Mouse (Mus musculus): ENCODE data around the gene Carmil1. TPM values are rescaled to one million over a fixed set of nuclear protein-coding genes. Genes with fewer than 3 reads are reported as not detected.

Carmil1 gene
- polyA plus RNA-seq, 1 experiment from 2014 or later = 36.0 TPM

- no peak for ATAC-seq (ENCODE audit: low read depth)
- 88% methylated on average over 11 of the region's 11 CpGs for WGBS
- H3K9me3 ChIP-seq (ENCODE audit: control insufficient read depth, low read length) = no peaks in the 10 kb centered on the region
- no peaks in the 10 kb centered on the region for H3K27me3 ChIP-seq (ENCODE audit: control insufficient read depth, insufficient read depth, low read length)
- H3K36me3 ChIP-seq (ENCODE audit: control insufficient read depth, insufficient read depth, low read length) = no peaks in the 10 kb centered on the region
- H3K9ac ChIP-seq (replicated peaks; ENCODE audit: low read depth, low read length) = no peak overlapping the region
- no peak overlapping the region for H3K4me2 ChIP-seq (ENCODE audit: low read depth, low read length)
- no peak overlapping the region for H3K4me3 ChIP-seq (ENCODE audit: low read depth, low read length)
- H3K4me1 ChIP-seq (ENCODE audit: control insufficient read depth, insufficient read depth, low read length) = 0 out of 2 replicates have a peak, but pooled peaks cover 7% of the 10 kb centered on the region
- no peak overlapping the region for H3K27ac ChIP-seq (ENCODE audit: low read depth, low read length)
Observed at GRCm38 (mm10) chr13:24100516-24101094, 180.0 kb downstream of the Carmil1 start.

- WGBS = 79% methylated on average over 6 of the region's 6 CpGs
- no peak for ATAC-seq (ENCODE audit: low read depth)
- H3K4me3 ChIP-seq (ENCODE audit: low read depth, low read length) = no peak overlapping the region
- H3K9ac ChIP-seq (replicated peaks; ENCODE audit: low read depth, low read length) = no peak overlapping the region
- H3K9me3 ChIP-seq (ENCODE audit: control insufficient read depth, low read length) = no peaks in the 10 kb centered on the region
- no peaks in the 10 kb centered on the region for H3K27me3 ChIP-seq (ENCODE audit: control insufficient read depth, insufficient read depth, low read length)
- H3K36me3 ChIP-seq (ENCODE audit: control insufficient read depth, insufficient read depth, low read length) = no peaks in the 10 kb centered on the region
- H3K4me1 ChIP-seq (ENCODE audit: control insufficient read depth, insufficient read depth, low read length) = no peaks in the 10 kb centered on the region
- no peak overlapping the region for H3K4me2 ChIP-seq (ENCODE audit: low read depth, low read length)
- no peak overlapping the region for H3K27ac ChIP-seq (ENCODE audit: low read depth, low read length)
Observed at GRCm38 (mm10) chr13:24096573-24096972, 184.0 kb downstream of the Carmil1 start.

- H3K4me2 ChIP-seq (ENCODE audit: low read depth, low read length) = no peak overlapping the region
- H3K4me3 ChIP-seq (ENCODE audit: low read depth, low read length) = no peak overlapping the region
- ATAC-seq (ENCODE audit: low read depth) = no peak
- no peaks in the 10 kb centered on the region for H3K36me3 ChIP-seq (ENCODE audit: control insufficient read depth, insufficient read depth, low read length)
- no peaks in the 10 kb centered on the region for H3K27me3 ChIP-seq (ENCODE audit: control insufficient read depth, insufficient read depth, low read length)
- H3K4me1 ChIP-seq (ENCODE audit: control insufficient read depth, insufficient read depth, low read length) = no peaks in the 10 kb centered on the region
- no peak overlapping the region for H3K9ac ChIP-seq (replicated peaks; ENCODE audit: low read depth, low read length)
- no peaks in the 10 kb centered on the region for H3K9me3 ChIP-seq (ENCODE audit: control insufficient read depth, low read length)
- H3K27ac ChIP-seq (ENCODE audit: low read depth, low read length) = no peak overlapping the region
- 95% methylated on average over 6 of the region's 6 CpGs for WGBS
Observed at GRCm38 (mm10) chr13:24094825-24095547, 185.6 kb downstream of the Carmil1 start.

GRCm38 (mm10) chr13:24093108-24093507, 187.5 kb downstream of the Carmil1 start:
- no peaks in the 10 kb centered on the region for H3K4me1 ChIP-seq (ENCODE audit: control insufficient read depth, insufficient read depth, low read length)
- no peak overlapping the region for H3K4me3 ChIP-seq (ENCODE audit: low read depth, low read length)
- no peak overlapping the region for H3K27ac ChIP-seq (ENCODE audit: low read depth, low read length)
- no peak overlapping the region for H3K4me2 ChIP-seq (ENCODE audit: low read depth, low read length)
- no peaks in the 10 kb centered on the region for H3K27me3 ChIP-seq (ENCODE audit: control insufficient read depth, insufficient read depth, low read length)
- no peak overlapping the region for H3K9ac ChIP-seq (replicated peaks; ENCODE audit: low read depth, low read length)
- 94% methylated on average over 3 of the region's 3 CpGs for WGBS
- no peaks in the 10 kb centered on the region for H3K9me3 ChIP-seq (ENCODE audit: control insufficient read depth, low read length)
- ATAC-seq (ENCODE audit: low read depth) = no peak
- no peaks in the 10 kb centered on the region for H3K36me3 ChIP-seq (ENCODE audit: control insufficient read depth, insufficient read depth, low read length)

- H3K9ac ChIP-seq (replicated peaks; ENCODE audit: low read depth, low read length) = no peak overlapping the region
- WGBS = 92% methylated on average over 5 of the region's 5 CpGs
Observed at GRCm38 (mm10) chr13:24092073-24092472, 188.5 kb downstream of the Carmil1 start.

GRCm38 (mm10) chr13:24082153-24082552, 198.4 kb downstream of the Carmil1 start:
- WGBS = 73% methylated on average over 4 of the region's 4 CpGs
- no peak for ATAC-seq (ENCODE audit: low read depth)

More at GRCm38 (mm10) chr13:24092073-24092472, 188.5 kb downstream of the Carmil1 start:
- H3K4me3 ChIP-seq (ENCODE audit: low read depth, low read length) = no peak overlapping the region
- H3K4me2 ChIP-seq (ENCODE audit: low read depth, low read length) = no peak overlapping the region
- no peak for ATAC-seq (ENCODE audit: low read depth)
- no peaks in the 10 kb centered on the region for H3K36me3 ChIP-seq (ENCODE audit: control insufficient read depth, insufficient read depth, low read length)
- H3K27me3 ChIP-seq (ENCODE audit: control insufficient read depth, insufficient read depth, low read length) = no peaks in the 10 kb centered on the region
- no peak overlapping the region for H3K27ac ChIP-seq (ENCODE audit: low read depth, low read length)
- H3K4me1 ChIP-seq (ENCODE audit: control insufficient read depth, insufficient read depth, low read length) = no peaks in the 10 kb centered on the region
- H3K9me3 ChIP-seq (ENCODE audit: control insufficient read depth, low read length) = no peaks in the 10 kb centered on the region

GRCm38 (mm10) chr13:24081698-24082097, 198.9 kb downstream of the Carmil1 start:
- H3K9ac ChIP-seq (replicated peaks; ENCODE audit: low read depth, low read length) = no peak overlapping the region
- no peaks in the 10 kb centered on the region for H3K27me3 ChIP-seq (ENCODE audit: control insufficient read depth, insufficient read depth, low read length)
- no peaks in the 10 kb centered on the region for H3K36me3 ChIP-seq (ENCODE audit: control insufficient read depth, insufficient read depth, low read length)
- ATAC-seq (ENCODE audit: low read depth) = no peak
- H3K4me1 ChIP-seq (ENCODE audit: control insufficient read depth, insufficient read depth, low read length) = no peaks in the 10 kb centered on the region; the same call in 1 of the 2 replicates
- no peak overlapping the region for H3K27ac ChIP-seq (ENCODE audit: low read depth, low read length)
- H3K4me2 ChIP-seq (ENCODE audit: low read depth, low read length) = no peak overlapping the region
- no peaks in the 10 kb centered on the region for H3K9me3 ChIP-seq (ENCODE audit: control insufficient read depth, low read length)
- H3K4me3 ChIP-seq (ENCODE audit: low read depth, low read length) = no peak overlapping the region
- WGBS = 90% methylated on average over 7 of the region's 7 CpGs

More at GRCm38 (mm10) chr13:24082153-24082552, 198.4 kb downstream of the Carmil1 start:
- Histone ChIP-seq H3K9ac (replicated peaks; ENCODE audit: low read depth, low read length) (no peak overlapping the region), H3K4me2 (ENCODE audit: low read depth, low read length) (no peak overlapping the region), H3K4me1 (ENCODE audit: control insufficient read depth, insufficient read depth, low read length) (no peaks in the 10 kb centered on the region; the same call in 1 of the 2 replicates), H3K27ac (ENCODE audit: low read depth, low read length) (no peak overlapping the region), H3K4me3 (ENCODE audit: low read depth, low read length) (no peak overlapping the region), H3K27me3 (ENCODE audit: control insufficient read depth, insufficient read depth, low read length) (no peaks in the 10 kb centered on the region), H3K36me3 (ENCODE audit: control insufficient read depth, insufficient read depth, low read length) (no peaks in the 10 kb centered on the region), H3K9me3 (ENCODE audit: control insufficient read depth, low read length) (no peaks in the 10 kb centered on the region)

- H3K27ac ChIP-seq (ENCODE audit: low read depth, low read length) = no peak overlapping the region
- WGBS = 93% methylated on average over 10 of the region's 10 CpGs
- no peak overlapping the region for H3K4me3 ChIP-seq (ENCODE audit: low read depth, low read length)
- H3K36me3 ChIP-seq (ENCODE audit: control insufficient read depth, insufficient read depth, low read length) = no peaks in the 10 kb centered on the region
- no peak overlapping the region for H3K4me2 ChIP-seq (ENCODE audit: low read depth, low read length)
- no peaks in the 10 kb centered on the region for H3K27me3 ChIP-seq (ENCODE audit: control insufficient read depth, insufficient read depth, low read length)
- H3K4me1 ChIP-seq (ENCODE audit: control insufficient read depth, insufficient read depth, low read length) = no peaks in the 10 kb centered on the region
- H3K9ac ChIP-seq (replicated peaks; ENCODE audit: low read depth, low read length) = no peak overlapping the region
- ATAC-seq (ENCODE audit: low read depth) = no peak
- H3K9me3 ChIP-seq (ENCODE audit: control insufficient read depth, low read length) = no peaks in the 10 kb centered on the region
Observed at GRCm38 (mm10) chr13:24072588-24072987, 208.0 kb downstream of the Carmil1 start.

GRCm38 (mm10) chr13:24067553-24067952, 213.0 kb downstream of the Carmil1 start:
- Histone ChIP-seq H3K9ac (replicated peaks; ENCODE audit: low read depth, low read length) (no peak overlapping the region), H3K36me3 (ENCODE audit: control insufficient read depth, insufficient read depth, low read length) (no peaks in the 10 kb centered on the region), H3K27me3 (ENCODE audit: control insufficient read depth, insufficient read depth, low read length) (no peaks in the 10 kb centered on the region), H3K27ac (ENCODE audit: low read depth, low read length) (no peak overlapping the region), H3K9me3 (ENCODE audit: control insufficient read depth, low read length) (no peaks in the 10 kb centered on the region), H3K4me1 (ENCODE audit: control insufficient read depth, insufficient read depth, low read length) (no peaks in the 10 kb centered on the region), H3K4me3 (ENCODE audit: low read depth, low read length) (no peak overlapping the region), H3K4me2 (ENCODE audit: low read depth, low read length) (no peak overlapping the region)
- no peak for ATAC-seq (ENCODE audit: low read depth)
- WGBS = 86% methylated on average over 8 of the region's 8 CpGs

Data from neural tube, embryonic 14.5 days (tissue).